Mouse (Mus musculus) stomach, postnatal 0 days (tissue): ENCODE data around the gene Vav3.
A peak's percentile ranks its signal among the peaks of the same experiment; 100 is the strongest.

Experiments
- CTCF ChIP-seq: IDR thresholded peaks from 2 replicates; pipeline ENCODE4 v1.5.1; 2016; ENCODE audit warnings: antibody characterized with exemption, low read depth, mild to moderate bottlenecking, moderate library complexity
- EP300 ChIP-seq: optimal IDR thresholded peaks from 2 replicates; pipeline ENCODE3; 2016; ENCODE audit warnings: antibody characterized with exemption

GRCm38 (mm10) chr3:109528688-109529087, 188.2 kb downstream of the Vav3 start:
- TF ChIP-seq CTCF (peak; percentile 54), EP300 (no peak)
